Mouse (Mus musculus): ENCODE data around the gene Abcb9. TPM values are rescaled to one million over a fixed set of nuclear protein-coding genes. Genes with fewer than 3 reads are reported as not detected.

The Abcb9 gene
- total RNA-seq, 4 experiments from 2014 or later, result 54.5 to 61.4 (median 56.3) TPM

DNA sequence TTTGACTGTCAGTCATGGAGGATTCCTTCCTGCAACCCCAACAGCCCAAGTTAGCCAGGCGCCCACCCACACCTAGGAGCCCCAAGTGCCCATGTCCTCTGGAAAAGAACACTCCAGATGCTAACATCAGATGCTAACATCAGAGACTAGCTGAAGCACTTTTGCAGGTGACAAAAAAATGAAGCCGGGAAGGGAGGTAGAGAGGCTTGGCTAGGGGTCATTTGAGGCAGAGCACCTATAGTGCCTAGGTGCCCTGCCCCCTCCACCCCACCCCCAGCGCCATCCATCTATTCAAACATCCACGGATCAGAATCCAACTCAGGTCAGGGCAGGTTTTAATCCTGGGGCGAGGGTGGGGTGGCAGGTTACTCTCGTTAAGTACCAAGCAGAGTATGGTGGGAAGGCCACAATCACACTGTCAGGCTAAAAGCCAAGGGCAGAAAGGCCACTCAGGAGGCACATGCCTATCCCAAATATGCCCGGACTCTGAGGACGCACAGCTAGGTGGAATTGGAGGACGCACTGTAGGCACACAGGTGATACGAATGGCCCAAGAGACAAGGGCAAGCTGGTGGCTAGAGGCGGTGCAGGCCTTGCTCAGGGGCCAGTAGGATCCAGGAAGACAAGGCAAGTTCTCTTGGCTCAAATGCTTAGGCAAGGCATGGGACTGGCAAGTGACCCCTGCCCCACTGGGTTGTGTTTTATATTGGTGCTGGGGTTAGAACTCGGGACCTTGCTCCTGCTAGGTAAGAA is 1.6 kb downstream of the Abcb9 start:
- DNase-seq (ENCODE audit: low spot score in 2 of 2), result no peak

DNA sequence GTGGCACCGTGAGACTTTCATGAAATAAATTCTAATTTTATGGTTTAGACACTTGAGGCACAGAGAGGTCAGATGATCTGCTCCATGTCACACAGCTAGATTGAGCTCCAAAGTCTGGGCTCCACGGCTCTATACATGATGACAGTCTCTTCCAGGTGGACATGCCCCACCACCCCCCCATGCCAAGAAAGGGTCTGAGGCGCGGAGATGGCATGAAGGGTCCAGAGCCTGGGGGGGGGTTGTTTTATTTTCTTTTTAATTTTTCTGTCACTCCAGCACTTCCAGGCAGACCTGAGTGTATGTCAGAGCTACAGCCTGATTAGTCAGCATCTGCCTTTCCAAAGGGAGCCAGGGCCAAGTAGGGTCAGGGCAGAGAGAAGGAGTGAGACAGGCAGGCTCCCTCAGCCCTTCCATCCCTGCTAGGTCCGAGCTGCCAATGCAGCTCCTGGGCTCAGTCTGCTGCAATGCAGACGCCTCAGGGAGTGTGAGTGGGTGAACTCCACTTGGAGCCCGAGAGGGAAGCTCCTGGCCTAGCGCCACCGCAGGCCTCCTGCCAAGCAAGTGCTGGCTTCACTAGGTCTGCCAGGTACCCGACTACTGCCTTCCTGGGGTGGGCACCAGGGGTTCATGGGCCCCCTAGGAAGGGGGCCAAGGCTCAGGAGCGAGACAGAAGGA is 2.3 kb downstream of the Abcb9 start:
- peak; percentile 75 to 88 for DNase-seq (ENCODE audit: low spot score in 2 of 2)

DNA sequence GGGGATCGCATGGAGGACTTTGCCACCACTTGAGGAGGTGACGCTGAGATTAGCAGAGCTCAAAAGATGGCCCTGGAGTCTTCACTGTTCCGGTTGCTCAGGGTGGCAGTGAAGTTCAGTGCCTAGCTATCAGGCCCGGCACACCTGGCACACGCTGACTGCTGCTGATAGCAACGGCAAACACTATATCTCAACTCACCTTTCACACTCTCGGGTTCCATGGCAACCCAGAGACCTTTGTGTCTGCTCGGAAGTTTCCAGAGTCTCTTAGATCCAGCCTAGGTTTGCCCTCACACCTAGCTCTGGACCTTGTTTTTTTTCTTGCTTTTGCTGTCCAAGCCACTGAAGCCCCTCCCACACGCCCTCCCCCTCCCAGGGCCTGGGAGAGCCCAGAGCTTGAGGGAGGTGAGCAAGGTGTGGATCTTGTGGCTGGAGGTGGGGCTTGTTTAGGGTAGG is 3.6 kb downstream of the Abcb9 start:
- no peak for DNase-seq (ENCODE audit: low spot score in 2 of 2)

DNA sequence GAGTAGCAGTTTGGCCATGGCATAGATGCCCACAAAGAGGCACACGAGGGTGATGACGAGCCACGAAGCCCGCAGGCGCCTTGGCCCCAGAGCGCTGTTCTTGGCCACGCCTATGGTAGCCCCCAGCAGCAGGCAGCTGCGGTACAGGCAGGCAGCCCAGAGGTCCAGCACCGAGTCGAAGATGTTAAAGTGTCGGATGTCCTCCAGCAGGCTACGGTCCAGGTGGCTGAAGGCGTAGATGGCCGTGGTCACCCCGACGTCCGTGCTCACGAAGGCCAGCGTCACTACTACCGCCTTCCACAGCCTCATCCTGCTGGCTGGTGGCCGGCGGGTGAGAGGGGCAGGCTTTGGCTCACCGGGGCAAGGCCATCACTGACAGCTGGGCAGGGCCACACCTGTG is 5.7 kb downstream of the Abcb9 start:
- no peak for DNase-seq (ENCODE audit: low spot score in 2 of 2)

DNA sequence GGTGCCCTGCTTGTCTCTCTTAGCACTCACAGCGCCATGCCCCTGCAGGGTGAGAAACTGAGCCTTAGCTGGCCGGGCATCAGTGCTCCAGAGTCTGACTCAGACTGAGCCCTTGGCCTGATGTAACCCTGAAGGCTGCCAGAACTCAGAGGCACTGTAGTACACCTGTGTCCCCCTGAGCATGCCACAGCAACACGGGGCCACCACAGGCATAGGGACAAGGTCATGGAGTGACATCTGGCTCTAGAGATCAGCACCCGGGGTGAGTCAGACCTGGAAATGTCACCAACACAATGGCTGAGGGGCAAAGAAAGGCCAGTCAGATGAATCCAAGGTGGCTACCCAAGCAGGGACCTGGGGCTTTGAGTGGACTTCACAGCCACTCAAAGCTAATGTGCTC is 8.7 kb downstream of the Abcb9 start:
- DNase-seq (ENCODE audit: low spot score in 2 of 2), result no peak

DNA sequence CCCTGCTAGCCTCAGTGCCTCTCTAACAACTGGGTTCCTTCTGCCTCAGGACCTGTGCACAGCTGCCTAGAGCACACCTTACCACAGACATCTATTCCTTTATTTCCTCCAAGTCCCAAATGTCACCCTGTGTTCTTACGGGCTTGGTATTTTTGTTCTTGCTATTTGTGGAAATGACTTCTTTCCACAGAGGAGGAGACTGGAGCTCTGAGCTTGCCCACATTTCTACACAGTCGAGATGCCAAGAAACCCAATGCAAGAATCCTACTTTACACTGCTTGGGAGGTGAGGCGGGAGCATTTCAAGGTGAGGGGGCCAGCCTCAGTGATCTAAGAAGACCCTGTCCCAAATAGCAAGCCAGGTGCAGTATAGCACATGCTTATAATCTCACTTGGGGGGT is 10.1 kb downstream of the Abcb9 start:
- no peak for DNase-seq (ENCODE audit: low spot score in 2 of 2)

DNA sequence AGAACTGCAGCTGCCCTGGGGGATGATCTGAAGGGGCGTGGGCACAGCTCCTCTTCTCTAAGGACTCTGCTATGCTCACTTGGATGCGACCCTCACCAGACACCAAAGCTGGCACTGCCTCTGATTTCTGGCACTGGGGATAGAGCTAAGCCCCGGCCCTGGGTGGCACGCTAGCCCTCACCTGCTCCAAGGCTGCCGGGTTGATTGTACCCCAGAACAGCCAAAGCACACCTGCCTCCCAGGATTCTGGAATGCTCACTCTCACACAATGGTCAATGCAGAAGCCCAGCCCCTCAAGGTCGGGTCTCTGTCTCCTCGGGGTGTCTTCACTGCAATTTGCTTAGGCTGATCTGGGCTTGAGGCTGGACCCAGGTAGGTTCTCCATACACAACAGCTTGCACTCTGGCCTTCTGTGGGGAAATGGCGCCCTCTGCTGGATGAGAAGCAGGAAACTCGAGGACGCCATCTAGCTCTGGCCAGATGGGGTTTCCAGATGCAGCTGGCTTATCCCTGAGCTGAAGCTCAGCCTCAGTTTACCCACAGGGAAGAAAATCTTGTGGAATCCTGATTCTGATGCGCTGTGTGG is 10.9 kb downstream of the Abcb9 start:
- peak in 1 of 2 experiments; percentile 69 for DNase-seq (ENCODE audit: low spot score in 2 of 2)

DNA sequence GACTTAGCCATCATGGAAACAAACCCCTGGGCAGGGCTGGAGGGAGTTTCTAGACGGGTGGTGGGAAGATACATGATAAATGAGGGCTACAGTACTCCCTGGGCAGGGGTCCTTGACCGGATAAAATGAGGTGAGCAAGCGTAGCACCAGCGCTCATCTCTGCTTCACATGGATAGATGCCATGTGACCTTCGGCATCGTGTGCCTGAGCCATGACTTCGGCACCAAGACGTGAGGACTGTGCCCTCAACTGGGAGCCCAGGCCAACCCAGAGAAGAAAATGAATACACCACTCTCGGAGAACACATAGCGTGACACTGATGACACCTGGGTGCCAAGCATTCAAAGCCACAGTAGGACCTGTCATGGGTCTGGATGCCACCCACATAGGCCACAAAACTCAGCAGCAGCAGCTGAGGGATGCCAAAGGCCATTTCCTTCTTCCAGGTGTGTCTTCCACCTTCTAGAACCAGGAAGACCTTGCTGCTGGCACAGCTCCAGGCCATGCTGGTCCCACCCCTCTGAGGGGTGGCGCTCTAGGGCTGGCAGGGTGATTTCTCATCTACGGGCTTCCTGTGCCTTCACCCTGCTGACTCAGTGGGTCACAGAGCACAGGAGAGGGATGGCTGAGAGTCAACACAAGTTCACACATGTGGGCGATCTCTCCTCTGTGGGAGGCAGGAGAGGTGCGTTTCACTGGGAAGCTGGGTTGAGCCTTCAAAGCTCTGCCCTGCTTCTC is 11.6 kb downstream of the Abcb9 start:
- DNase-seq (ENCODE audit: low spot score in 2 of 2), result no peak

DNA sequence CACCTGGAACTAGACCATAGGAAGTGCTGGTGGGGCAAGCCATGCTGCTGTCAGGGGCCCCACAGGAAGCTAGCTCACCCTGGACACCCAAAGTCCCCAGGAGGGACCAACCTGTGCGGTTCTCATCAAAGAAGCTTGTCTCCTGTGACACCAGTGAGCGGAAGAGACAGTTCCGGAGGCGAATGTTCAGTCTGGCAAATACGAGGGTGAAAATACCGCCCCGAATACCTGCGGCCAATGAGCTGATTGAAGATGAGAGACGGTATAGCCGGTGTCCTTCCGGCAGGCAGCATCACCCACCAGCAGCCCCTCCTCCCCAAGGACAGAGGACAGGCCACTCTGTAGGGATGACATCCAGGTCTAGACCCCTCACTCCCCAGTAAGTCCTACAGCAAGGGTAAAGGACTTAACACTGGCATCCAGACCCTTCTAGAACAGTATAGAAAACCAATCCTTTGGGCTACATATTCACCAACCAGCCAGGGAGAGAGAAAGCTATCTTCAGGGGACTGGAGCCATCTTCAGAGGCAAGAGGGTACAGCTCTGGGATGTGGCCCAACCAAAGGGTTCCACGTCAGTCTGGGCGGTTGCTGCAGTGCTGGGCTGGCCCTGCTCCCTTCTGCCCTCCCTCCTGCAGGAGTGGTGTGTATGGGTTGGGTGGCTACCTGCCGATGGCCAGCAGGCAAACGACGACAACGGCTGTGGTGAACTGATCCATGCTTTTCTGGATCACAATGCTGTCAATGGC is 12.5 kb downstream of the Abcb9 start:
- no peak for DNase-seq (ENCODE audit: low spot score in 2 of 2)

DNA sequence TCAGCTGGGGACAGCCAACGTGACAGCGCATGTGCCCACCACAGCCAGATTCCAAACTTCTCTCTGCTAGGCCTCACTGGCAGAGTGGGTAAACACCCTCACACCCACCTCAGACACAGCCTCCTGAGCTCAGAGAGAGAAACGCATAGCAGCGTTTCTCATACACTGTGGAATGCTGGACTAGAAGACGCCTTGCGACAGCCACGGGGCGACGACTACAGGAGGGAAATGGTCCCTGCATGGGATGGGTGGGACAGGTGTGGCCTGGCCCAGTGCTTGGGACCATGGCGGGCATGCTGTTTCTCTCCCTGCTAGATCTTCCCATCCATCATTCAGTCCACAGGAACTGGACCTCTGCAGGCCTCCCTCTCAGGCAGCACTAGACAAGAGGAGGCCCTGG is 13.2 kb downstream of the Abcb9 start:
- DNase-seq (ENCODE audit: low spot score in 2 of 2), result no peak

DNA sequence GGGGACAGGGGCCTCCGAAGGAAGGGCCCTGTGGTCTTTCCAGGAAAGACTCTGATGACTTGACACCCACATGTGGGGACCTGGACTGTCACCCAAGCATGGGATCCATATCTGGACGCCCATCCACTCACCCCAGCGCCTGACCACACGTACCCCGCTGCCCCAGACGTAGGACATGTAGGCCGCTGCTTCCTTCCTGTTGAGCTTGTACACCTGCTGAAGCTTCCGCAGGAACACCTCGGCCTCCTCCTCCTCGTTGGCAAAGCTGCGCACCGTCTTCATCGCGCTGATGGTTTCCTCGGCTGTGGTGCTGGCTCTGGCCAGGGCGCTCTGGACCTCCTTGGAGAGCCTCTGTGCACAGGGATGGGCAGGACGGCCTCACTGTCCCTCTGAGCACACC is 15.7 kb downstream of the Abcb9 start:
- no peak for DNase-seq (ENCODE audit: low spot score in 2 of 2)

DNA sequence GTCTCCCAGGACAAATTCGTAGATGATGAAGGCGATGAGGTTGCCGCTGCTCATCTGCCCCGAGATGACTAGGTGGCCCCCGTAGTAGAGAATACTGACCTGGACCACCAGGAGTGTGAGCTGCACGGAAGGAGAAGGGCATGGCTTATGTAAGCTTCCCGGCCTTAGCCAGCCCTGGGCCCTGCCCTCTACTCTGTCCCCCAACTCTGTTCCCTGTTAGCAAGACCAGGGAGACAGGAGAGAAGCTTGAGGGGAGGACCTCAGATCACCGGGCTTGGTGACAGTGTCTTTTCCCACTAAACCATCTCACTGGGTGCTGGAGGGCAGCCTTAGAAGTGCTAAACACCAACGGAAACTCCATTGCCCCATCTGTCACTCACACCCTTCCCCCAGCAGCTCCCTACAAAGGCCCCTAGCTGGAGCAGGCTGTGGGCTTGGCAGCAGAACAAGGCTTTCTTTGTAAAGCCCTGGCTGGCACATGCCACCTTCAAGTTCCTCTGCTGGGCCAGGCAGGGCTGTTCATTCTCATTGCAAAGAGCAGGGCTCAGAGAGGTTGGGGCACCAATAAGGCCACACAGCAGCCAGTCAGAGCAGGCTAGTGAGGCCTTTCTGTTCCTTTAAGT is 16.7 kb downstream of the Abcb9 start:
- DNase-seq (ENCODE audit: low spot score in 2 of 2), result peak in 1 of 2 experiments; percentile 75

DNA sequence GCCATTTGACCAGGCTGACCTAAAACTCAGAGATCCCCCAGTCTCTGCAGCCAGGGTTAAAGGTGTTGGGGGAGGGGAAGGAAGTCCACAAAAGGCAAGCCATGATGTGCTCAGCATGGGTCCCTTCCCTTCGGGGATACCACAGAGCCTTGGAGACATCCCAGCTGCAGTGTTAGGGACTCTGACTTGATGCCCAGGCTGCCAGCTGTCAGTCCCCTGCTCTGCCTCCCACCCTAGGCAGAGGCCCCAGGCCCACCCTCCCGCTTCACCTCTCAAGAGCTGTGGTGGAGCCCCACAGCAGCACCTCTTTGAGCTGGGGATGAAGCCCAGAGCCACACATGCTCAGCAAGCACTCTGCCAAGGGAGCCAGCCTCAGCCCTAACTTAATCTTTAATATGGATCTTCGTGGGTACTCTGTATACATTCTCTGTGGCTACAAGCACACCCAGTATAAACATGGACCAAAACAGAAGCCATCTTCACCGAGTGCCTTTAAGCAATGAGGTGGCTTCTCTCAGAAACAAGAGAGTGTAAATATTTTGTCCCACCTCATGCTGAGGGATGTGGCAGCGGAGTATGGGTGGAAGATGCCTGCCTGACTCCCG is 17.6 kb downstream of the Abcb9 start:
- DNase-seq (ENCODE audit: low spot score in 2 of 2), result no peak

DNA sequence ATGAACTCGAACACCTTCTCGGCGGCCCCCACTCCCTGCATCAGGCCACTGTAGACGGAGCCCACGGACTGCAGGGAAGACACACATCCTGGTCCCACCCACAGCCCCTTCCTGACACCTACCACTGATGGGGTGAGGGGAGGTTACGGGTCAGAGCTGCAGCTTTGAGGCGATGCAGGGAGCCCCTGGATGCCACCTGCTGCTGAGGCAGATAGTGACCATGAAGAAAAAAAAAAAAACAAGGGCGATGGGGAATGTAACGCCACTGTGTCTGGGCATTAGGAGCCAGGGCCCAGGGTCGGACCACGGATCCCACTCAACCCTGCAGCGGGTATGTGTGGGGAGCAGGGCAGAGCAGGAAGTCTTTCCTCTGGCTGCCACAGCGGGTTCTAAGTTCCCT is 18.4 kb downstream of the Abcb9 start:
- DNase-seq (ENCODE audit: low spot score in 2 of 2), result no peak

DNA sequence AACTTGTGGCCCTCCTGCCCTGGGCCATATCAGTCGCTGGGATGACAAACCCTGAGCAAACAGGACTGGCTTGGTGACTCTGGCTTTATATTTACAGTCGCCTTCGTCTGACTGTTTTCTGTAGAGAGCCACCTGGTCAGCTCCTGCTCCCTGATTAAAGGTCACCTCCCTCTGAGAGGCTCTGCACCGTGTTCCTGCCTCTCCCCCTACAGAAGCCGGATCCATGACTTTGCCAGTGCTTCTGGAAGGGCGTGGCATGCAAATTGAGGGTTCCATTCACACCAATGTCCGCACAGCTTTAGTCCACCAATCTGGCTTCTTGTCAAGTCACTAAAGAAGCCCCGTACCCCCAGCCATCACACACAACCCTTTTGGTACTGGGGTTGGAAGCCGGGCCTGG is 19.0 kb downstream of the Abcb9 start:
- no peak for DNase-seq (ENCODE audit: low spot score in 2 of 2)

DNA sequence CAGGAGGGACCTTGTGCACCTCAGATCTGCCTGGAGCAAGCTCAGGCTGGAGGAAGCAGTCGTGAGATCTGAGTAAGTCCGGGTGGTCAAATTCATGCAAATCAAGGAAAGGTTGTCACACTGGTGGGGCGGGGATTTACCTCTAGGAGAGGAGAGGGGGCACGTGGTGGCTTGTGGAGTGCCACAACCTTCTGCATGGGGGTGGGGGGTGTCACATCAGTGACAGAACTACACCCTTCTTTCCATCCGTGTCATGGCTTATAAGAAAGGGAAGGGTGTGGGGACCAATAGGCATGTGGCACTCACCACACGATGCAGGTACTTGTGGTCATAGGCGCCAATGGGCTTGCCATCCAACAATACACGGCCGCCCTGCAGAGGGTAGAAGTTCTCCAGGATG is 19.9 kb downstream of the Abcb9 start:
- DNase-seq (ENCODE audit: low spot score in 2 of 2), result no peak

DNA sequence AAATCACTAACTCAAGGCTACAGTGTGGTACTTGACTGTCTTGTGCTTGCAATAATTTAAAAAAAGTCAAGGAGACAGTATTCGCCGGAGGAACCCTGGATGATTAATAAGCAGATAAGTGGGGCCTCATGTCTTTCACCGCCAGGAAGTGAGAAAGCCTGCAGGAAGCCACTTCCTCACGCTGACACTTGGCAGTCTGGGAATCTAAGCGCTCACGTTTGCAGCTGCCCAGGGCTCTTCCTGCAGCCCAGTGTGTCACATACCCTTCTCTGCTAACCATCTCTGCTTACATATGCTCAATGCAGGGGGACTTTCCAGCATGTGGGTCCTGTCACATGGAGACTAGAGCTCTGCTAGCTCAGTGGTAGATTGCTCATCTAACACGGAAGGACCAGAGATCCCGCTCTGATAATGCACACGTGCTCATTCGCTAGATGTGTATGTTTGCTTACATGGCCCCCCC is 20.7 kb downstream of the Abcb9 start:
- DNase-seq (ENCODE audit: low spot score in 2 of 2), result no peak

DNA sequence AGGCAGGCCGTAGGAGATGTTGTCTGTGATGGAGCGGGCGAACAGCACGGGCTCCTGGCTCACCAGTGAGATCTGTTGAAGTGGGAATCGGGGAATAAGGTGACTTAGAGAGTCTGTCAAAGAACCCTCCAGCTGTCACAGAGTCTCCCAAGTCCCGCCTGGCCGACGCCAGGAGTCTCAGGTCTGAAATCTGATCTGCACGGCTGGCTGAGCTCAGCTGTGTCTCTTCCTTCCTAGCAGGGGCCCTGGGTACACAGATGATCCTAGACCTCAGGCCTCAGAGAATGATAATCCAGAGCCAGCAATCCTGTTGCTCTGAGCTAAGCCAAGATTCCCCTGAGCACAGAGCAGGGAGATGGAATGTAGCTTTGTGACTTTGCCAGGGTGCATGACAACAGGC is 21.9 kb downstream of the Abcb9 start:
- DNase-seq (ENCODE audit: low spot score in 2 of 2), result no peak

DNA sequence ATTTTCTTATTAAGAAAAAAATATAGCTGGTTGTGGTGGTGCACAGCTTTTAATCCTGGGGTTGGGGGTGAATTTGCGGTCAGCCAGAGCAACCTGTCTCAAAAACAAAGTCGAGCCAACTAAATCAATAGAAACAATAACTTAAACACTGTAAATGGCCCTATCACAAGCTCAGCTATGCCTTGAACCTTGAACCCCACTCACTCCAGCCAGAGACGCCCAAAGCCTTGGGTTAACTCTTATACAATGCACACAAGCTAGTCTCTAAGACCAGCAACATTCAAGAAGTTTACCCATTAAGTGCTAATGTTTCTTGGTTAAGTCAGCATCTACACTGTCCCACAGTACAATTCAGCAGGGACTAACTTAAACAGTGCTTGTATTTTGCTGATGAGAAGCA is 25.9 kb downstream of the Abcb9 start:
- no peak for DNase-seq (ENCODE audit: low spot score in 2 of 2)

Measured in left cerebral cortex, adult 8-10 months (tissue).